Mouse (Mus musculus): ENCODE data around the gene Slc9a1. TPM values are rescaled to one million over a fixed set of nuclear protein-coding genes. Genes with fewer than 3 reads are reported as not detected.

Slc9a1 gene
- total RNA-seq, 2 experiments from 2014 or later, result 48.8 to 56.9 TPM

DNA sequence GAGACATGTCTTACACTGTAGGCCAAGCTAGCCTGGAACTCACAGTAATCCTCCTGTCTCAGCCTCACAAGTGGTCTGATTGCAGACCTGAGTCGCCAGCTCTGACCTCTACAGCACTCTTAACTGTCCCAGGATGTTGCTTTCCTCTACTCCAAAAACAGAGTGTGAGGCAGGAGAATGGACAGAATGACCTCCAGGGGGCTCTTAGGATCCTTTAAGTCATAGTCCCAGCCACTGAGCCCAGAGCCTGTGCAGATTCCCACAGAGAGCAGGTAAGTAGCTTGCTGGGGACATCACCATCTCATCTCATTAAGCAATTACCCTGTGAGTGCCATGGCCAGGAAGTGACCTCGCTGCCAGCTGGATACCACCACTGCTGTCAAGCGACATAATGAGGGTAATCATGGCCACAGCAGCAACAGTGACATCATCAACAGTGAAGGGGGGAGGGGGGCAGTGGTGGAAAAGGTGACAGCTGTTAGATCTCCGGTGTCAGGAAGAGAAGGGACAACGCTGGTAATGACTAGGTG is 91.4 kb downstream of the Slc9a1 start:
- intact Hi-C loops (cut with DNase I), result no loop called here
- DNase-seq (ENCODE audit: low spot score in 2 of 2), result no peak

DNA sequence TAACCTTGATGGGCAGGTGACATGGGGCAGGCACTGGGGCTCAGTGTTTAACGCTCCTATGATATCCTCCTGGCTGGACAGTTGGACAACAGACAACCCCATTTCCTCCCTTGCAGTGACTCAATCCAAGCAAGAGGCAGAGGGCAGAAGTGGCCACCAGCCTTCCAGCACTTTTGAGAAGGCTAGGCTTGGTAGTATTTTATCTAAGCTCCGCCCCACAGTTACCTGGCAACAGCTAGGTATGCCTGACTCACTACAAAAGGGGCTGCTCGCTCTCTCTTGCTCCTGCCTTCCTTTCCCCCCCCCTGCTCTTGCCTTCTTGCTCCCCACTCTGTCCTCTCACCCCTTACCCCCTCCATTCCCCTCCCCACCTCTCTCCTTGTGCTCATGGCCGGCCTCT is 91.9 kb downstream of the Slc9a1 start:
- intact Hi-C loops (cut with DNase I), result no loop called here
- no peak for DNase-seq (ENCODE audit: low spot score in 2 of 2)

DNA sequence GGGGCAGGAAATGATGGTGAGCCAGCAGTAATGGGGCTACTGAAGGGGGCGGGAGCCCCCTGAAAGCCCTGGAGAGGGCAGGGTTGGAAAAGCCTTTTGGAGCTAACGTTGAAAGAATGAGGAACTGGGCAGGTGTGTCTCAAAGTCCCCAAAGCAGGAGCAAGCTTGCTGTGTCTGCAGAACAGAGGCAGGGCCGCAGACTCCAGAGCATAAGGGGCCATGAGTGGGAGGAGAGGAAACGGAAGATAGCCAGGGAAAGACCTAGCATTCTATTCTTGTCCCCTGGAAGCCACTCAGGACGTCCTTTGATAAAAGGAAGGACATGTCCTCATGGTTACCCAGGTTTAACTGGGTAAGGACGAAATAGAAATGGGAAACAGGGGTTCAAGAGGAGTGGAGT is 93.7 kb downstream of the Slc9a1 start:
- intact Hi-C loops (cut with DNase I), result no loop called here
- DNase-seq (ENCODE audit: low spot score in 2 of 2), result no peak

DNA sequence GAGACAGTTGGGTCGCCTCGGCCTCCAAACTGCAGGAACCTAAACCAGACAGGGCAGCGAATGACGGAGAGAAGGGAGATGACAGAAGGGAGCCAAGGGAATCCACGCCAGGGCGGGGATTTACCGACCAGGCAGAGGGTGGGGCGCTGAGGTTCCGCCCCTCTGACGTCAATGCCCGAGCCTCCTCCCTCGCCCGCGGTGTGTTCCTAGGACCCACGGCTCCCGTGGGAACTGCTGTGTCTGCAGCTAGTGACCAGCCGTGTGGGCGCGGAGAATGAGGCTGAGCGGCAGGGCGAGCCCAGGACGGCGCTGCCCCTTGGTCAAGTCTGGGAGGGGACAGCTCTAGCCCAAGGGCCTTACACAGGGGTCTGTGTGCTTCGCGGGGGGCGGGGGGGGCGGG is 98.6 kb downstream of the Slc9a1 start:
- intact Hi-C loops (cut with DNase I), result no loop called here
- peak; percentile 64 to 72 for DNase-seq (ENCODE audit: low spot score in 2 of 2)

DNA sequence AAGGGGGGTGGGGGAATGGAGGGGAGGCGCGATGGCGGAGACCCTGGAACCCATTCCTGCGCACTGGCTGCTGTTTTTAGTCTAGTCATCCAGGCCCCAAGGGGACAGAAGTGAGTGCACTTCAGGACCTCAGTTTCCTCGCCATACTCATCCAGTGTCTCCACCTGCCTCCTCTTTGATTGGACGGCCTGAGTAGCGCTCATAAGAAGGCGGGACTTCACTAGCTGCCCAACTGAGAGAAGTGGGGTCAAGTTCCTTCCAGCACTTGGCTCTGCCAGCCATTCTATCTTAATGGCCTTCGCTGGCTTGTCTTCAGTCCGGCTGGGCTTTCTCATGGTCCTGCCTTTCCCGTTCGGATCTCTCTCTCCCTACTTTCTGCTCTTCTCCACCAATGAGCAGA is 99.6 kb downstream of the Slc9a1 start:
- DNase-seq (ENCODE audit: low spot score in 2 of 2), result no peak
- intact Hi-C loops (cut with DNase I), result no loop called here

DNA sequence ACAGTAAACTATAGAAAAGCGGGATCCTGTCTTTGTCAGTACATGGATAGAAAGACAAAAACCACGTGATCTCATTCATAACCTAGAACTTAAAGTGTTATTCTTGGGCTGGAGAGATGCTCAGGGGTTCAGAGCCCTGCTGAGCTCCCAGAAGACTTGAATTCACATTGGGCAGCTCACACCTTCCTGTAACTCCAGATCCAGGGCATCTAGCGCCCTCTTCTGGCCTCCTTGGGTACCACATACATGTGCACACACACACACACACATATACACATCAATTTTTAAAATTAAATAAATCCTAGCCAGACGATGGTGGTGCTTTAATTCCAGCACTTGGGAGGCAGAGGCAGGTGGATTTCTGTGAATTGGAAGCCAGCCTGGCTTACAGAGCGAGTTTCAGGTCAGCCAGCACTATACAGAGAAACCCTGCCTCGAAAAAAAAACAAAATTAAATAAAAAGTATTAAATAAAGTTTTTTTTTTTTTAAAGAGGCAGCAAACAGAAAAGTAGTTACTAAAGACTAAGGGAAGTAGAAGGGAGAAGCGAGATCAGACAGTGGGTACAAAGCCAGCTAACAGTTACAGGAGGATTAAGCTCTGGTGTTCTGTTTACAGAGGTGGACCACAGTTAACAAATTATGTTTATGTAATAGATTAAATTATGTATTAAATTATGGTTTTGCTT is 101.8 kb downstream of the Slc9a1 start:
- intact Hi-C loops (cut with DNase I), result no loop called here
- DNase-seq (ENCODE audit: low spot score in 2 of 2), result no peak

Small RNA genes within 50 kb of the gene (microRNA-seq; reads per million reads assigned to microRNA genes)
- 5.3 reads per million, percentile 18 among the genes with 10 or more reads in this experiment for gene Mir5122

Other genes with a start within 250 kb of the Slc9a1 start
- gene Wasf2, start 239.2 kb upstream of the Slc9a1 start, total RNA-seq (2021), result 10 to 100 TPM; 21.5 to 30.3 TPM
- 1 to 10 TPM; 4.9 to 10.0 TPM for gene Cd164l2, start 157.6 kb upstream of the Slc9a1 start, total RNA-seq (2021)
- 1 to 10 TPM; 8.1 to 8.5 TPM for gene Gpr3, start 157.2 kb upstream of the Slc9a1 start, total RNA-seq (2021)
- gene Map3k6, start 128.9 kb upstream of the Slc9a1 start, total RNA-seq (2021), result 1 to 10 TPM; 6.8 to 8.1 TPM
- gene Sytl1, start 106.6 kb upstream of the Slc9a1 start, total RNA-seq (2021), result 1 to 10 TPM; 2.2 to 2.3 TPM
- 10 to 100 TPM; 87.9 to 96.5 TPM for gene Tmem222, start 91.9 kb upstream of the Slc9a1 start, total RNA-seq (2021)
- gene Wdtc1, start 16.2 kb upstream of the Slc9a1 start, total RNA-seq (2021), result 10 to 100 TPM; 58.6 to 59.8 TPM
- gene Tent5b, start 110.4 kb downstream of the Slc9a1 start, total RNA-seq (2021), result not detected
- gene Trnp1, start 128.8 kb downstream of the Slc9a1 start, total RNA-seq (2021), result 100 to 1,000 TPM; 168 to 210 TPM
- gene Kdf1, start 149.3 kb downstream of the Slc9a1 start, total RNA-seq (2021), result not detected
- gene Nudc, start 176.3 kb downstream of the Slc9a1 start, total RNA-seq (2021), result 100 to 1,000 TPM; 139 to 143 TPM
- gene Nr0b2, start 183.7 kb downstream of the Slc9a1 start, total RNA-seq (2021), result not detected
- 10 to 100 TPM in 1 of 2 experiments, 1 to 10 TPM in 1; 9.2 to 10.3 TPM for gene Gpatch3, start 205.0 kb downstream of the Slc9a1 start, total RNA-seq (2021)
- 10 to 100 TPM in 1 of 2 experiments, 1 to 10 TPM in 1; 9.5 to 10.7 TPM for gene Gpn2, start 214.7 kb downstream of the Slc9a1 start, total RNA-seq (2021)
- 1 to 10 TPM; 1.9 to 2.5 TPM for gene Sfn, start 232.5 kb downstream of the Slc9a1 start, total RNA-seq (2021)